Mouse (Mus musculus) liver, adult 2 months (tissue): ENCODE results near the gene BC028528.

Source experiments
- CTCF ChIP-seq: fragments of 200-500 bp; IDR thresholded peaks from 2 replicates; pipeline ENCODE4 v1.5.1; 2011; ENCODE audit warnings: low read depth, low read length, control low read depth
- POLR2A ChIP-seq: fragments of 200-500 bp; IDR thresholded peaks from 2 replicates; pipeline ENCODE4 v1.6.1; 2011; ENCODE audit warnings: low read length, control low read depth; ENCODE audit not compliant: insufficient read depth; ENCODE audit errors: extremely low read depth

DNA sequence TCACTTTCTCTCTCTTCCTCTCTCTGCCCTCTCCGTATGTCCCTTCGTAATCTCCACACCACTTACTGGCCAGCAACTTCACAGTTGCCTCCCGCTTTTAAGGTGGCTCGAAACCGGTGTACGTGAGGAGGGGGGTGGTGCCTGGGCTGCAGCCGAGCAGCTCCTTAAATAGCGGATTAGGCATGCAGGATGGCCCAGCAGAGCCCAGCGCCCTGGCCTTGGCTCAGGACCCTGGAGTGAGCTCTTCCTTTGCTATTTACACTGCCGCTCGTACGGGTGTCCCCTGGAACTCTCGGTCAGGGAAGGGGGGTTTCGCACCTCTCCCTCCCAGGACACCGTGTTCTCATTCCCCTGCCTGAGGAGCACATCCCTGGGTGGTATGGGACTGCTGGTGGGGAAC is 12.8 kb upstream of the BC028528 start, which contains the start of gene Car14:
- no peak for TF ChIP-seq CTCF
- no peak for TF ChIP-seq POLR2A
